Mouse (Mus musculus) embryo, embryonic 11.5 days (tissue): ENCODE data around the gene Kctd5.

Experiments
- DNase-seq: peaks from one replicate; pipeline ENCODE4 v3.0.0-alpha.2; 2012; ENCODE audit warnings: low read depth, low spot score

Gene Kctd5

DNA sequence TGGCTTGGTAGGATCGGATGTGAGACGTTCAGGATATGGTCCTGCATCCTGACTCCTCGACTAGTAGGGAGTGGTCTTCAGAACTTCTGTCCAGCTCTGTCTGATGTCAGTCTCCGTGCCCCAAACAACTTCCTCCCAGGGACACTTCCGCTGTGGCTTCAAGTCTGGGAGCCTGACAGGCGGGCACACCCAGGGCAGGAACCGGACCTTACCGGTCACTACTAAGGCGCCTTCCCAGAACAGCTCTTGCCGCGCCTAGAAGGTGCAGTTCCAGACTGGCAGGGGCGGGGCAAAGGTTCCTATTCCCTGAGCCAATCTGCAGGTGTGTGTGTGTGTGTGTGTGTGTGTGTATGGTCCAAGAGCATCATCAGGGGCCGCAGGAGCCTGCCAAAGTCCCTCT is 35.9 kb downstream of the Kctd5 start:
- no peak for DNase-seq

DNA sequence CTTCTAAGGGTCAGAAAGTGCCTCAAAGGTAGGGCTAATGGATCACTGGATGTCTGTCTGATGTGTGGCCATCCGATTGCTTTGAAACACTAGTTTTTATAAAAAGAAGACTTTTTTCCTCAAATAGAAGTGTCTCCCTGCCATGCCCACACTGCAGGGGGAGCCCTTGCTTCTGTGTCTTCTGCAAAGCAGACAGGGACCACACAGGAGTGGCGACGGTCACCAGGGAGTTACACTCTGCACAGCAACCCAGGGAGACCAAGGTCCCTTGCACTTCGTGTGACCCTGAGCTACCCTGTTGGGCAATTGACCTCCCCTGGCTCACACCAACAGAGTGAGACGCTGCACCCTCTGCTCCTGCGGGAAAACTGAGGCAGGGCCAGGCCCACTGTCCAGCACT is 36.3 kb downstream of the Kctd5 start:
- no peak for DNase-seq

DNA sequence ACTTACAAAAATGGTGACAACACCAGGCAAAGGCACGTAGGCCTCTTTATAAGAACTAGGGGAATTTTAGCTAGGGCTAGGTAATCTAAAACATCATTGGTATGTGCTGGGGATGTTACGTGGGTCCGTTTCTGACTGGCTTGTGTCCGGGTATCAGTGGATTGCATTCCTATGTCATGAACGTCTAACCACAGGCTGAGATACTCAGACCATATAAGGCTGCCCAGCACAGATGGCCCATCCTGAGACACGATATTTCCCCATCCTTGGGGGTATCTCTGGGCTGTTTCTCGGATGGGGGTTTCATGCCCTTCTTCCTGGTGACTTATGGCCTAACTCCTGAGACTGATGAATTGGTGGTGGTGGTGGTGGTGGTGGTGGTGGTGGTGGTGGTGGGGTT is 38.2 kb downstream of the Kctd5 start:
- no peak for DNase-seq

DNA sequence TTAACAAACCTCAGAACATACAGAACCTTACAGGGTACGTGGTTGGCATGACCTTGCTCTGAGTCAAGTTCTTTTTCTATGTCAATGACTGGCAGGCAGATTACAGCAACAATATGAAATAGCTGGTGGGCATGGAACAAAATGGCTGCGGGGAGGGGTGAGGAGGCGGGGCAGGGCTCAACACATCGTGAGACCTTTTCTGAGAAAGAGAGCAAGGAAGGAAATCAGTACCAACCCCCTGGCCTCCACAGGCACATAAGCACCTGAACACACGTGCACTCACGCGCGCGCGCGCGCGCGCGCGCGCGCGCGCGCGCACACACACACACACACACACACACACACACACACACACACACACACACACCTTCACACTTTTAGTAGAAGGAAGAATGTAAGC is 42.7 kb downstream of the Kctd5 start:
- DNase-seq = no peak

DNA sequence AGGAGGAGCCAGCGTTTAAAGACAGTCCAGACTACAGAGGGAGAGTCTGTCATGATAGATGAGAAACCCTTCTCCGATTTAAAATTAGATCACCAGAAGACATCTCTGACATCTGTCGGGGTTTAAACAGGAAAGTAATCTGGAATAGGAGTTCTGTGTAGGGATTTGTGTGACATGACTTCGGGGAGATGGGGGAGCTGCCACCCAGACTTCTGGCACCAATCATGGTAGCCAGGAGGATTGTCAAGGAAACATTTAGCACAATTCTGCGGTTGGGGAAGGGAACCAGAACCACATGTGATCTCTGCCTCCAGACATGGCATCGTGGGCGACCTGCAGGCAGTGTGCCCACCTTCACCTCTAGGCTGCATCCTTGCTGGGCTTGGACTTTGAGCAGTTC is 43.8 kb downstream of the Kctd5 start:
- DNase-seq = no peak

DNA sequence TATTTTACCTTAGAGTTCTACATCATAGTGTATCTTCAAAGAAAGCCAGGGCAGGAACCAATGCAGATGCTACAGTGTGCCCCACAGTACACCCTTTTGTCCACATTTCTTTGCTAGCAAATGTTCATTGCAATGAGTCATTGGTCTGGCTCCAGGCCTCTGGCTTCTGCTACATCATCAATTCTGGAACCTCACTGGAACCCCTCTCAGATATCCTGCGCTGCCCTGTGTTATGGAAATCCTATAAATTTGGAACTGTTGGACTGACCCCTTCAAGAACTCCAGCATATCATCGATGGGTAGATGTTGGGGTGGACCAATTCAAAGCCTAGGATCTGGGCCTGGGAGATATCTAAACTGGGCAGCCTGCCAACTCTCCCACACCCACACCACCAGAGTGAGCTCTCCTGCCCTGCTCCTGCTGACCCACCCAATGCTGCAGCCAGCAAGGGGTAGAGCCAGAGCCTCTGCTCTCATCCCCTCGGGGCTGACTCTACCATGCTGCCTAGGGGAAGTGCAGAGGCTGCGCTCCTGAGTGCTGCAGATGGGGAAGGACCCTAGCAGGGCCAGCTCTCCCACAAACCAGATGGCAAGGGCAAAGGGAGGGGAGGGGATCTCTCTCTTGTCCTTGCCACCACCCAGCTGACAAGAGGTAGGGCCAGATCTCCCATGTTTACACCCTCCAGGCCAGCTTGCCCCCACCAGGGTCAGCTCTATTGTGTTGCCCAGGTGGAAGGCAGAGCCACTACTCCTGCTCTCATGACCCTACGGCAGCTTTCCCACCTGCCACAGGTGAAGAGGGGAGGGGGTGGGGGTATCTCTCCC is 51.7 kb downstream of the Kctd5 start:
- no peak for DNase-seq

DNA sequence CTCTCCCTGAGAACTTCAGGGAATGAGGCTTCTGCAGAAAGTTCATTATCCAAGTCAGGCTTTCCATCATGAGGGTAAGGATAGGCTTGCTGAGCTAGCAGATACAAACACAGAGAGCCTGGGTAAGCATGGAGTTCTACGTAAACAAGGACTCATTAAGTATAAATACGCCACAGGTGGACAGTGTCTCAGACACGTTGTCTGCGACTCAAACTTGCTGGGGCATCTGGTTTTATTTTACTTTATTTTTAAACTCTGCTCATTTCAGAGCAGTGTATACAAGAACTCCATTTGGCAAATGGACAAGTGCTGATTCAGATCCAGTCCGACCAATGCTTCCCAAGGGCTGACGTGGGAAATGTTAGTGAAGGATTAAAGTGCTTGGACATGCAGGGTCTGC is 52.6 kb downstream of the Kctd5 start:
- DNase-seq = no peak

DNA sequence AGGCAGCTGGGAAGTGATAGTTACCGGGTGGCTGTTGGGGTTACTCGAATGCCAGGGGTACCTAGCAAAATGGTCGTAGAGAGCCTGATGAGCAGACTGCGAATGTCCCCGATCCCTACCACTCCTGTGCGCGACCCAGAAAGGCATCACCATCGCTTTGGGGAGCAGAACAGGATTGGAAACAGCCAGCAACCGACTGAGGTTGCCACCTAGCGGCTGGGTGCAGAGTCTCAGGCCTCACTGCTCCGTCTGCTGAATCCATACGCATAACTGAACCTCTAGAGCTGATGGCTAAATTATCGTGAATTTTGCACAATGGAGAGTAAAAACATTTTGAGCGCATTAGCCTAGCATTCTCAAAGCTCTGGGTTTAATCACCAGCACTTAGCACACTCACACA is 57.6 kb downstream of the Kctd5 start:
- DNase-seq = no peak

DNA sequence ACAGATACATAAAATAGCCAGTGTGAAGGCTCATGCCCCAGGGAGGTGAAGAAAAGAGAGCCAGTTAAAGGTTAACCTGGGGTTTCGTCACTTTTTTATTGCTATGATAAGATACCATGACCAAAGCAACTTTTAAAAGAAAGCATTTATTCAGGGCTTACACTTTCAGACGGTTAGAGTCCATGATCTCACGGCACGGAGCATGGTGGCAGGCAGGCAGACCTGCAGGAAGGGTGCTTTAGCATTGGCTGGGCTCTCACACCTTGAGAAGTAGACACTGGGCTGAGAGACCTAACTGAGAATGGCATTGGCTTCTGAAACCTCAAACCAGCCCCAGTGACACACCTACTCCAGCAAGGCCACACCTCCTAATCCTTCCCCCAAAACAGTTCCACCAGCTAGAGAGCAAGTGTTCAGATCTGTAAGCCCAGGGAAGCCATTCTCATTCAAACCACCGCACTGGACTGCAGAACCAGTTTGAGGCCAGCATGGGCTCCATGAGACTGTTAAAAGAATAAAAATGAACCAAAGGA is 58.8 kb downstream of the Kctd5 start:
- DNase-seq = no peak

DNA sequence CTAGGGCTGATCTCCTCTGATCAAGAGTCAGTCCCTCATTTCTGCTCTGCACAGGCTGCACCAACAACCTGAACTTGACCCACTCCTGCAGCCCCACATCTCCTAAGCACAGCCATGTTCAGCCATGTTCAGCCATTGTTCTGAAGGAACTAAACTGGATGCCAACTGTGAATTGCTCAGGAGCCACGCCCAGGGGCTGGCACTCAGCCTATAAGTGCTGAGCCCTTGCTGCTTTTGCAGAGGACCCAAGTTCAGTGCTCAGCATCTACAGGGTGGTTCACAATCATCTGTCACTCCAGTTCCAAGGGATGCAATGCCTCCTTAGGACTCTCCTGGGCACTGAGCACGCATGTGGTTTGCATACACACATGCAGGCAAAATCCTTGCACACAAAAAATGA is 60.4 kb downstream of the Kctd5 start:
- DNase-seq = no peak

DNA sequence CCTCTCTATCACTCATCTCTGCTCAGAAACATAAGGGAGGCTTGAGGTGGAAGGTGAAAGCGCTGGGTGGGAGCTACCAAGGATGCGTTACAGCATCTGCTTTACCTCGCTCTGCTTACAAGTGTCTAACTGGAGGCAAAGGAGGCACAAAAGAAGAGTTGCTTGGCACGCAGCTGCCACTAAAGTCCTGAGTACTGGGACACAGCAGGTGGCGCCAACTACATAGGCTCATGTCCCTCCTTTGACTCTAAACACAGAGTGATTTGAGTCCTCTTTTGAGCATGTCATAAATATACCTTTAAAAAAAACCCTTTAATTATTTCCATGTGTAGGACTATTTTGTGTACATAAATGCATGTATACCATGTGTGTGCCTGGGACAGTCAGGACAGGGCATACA is 63.7 kb downstream of the Kctd5 start:
- no peak for DNase-seq

DNA sequence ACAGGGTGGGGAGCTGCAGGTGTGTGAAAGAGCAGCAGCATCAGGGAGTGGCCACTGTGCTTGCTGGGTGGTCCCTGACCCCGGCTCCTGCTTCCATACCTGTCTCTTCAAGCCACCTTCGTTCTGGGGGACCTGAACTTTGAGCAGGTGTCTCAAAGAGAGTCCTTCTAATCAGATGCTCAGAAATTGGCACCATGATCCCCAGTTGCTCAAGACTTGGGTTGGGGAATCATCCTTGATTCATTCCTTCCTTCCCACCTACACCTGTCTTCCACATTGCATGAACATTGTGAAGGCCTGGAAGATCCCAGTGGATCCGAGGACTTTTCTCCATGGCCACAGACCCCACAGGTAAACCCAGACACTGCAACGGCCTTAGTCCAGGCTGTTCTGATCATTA is 65.2 kb downstream of the Kctd5 start:
- DNase-seq = no peak

DNA sequence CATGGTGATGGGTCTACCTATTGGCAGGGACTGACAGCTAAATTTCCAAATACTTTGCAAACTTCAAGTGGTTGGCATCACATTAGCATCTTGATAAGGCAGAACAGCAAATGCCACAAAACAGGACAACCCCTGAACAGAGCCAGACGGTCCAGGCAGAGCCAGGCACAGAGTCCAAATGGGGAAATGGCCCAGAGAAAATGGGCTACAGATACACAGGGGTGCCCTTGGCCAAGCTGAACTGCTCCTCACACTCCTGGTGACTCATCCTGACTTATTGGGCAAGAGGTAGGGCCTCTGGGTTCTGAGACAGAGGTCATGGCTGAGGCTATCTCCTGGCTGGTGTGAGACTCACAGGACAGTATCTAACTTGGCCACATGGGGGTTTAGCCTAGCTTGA is 65.9 kb downstream of the Kctd5 start:
- no peak for DNase-seq

DNA sequence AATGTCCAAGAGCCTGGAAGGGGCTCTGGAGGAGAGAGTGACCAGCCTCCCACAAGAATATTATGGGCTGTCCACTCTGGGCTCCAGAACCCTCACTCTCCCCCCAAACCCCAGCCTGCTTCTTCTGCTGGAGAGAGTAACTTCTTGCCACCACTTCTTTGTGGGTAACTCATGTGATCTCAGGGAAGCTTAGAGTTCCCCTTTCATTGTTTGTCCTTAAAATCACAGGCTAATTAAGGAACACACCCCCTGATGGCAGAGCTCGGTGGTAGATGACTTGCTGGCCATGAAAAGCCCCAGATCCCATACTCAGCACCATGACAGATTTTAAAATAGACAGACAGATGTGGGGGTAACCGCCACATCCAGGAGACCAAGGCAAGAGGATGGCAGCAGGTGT is 66.4 kb downstream of the Kctd5 start:
- no peak for DNase-seq

DNA sequence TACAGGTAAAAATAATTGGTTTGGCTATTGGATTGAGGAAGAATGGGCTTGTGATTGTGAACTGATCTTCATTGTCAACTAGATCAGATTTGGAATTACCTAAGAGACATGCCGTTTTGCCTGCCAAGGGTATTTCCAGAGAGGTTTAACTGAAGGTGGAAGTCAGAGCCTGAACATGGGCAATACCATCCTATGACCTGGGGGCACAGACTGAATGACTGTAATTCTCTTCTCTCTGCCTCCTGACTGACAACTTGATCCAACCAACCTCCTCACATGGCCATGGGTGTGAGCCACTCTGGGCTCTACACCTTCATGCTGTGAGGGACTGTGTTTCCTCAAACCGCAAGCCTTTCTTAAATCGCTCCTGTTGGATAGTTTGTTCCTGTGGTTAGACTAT is 68.2 kb downstream of the Kctd5 start:
- DNase-seq = no peak

DNA sequence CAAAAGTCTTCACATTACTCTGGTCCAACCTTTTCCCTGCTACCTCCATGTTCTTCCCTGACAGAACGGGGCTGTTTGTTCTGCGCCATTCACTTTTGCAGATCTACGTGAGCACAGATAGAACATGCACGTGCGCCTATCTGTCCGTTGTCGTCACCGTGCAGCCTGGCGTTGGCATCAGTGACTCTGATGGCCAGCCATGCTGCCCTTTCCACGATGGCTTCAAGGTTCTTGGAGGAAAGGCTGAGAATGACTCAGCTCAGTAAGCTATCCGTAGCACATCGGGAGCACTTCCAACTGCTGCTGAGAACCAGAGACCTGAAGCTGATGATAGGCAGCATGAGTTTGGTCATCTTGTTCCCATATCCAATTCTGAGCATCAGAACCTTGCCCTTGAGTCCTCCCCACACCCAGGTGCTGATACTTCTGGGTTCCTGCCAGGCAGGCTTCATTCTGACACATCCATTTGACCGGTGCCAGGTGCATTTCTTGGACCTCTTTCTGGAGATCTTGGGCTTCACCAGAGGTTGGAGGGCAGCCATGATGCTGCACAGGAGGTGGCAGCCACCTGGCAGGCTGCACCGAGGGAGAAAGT is 69.1 kb downstream of the Kctd5 start:
- no peak for DNase-seq

DNA sequence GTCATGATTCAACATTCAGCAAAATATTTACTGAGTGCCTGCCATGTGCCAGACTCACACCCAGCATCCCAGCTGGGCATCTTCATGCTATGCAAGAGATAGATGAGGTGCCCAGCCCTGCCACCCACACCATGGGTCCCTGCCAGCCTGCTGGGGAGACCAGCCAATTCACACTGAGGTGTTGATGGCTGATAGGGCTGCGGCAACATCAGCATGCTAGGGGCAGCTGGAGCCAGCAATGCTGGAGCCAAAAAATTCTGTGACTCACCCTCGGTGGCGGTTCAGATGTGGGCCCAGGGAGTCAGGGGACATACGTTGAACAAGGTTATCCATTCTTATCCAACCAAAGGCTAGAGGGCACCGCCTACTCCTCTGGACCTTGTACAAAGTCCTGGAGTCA is 72.9 kb downstream of the Kctd5 start:
- DNase-seq = no peak

DNA sequence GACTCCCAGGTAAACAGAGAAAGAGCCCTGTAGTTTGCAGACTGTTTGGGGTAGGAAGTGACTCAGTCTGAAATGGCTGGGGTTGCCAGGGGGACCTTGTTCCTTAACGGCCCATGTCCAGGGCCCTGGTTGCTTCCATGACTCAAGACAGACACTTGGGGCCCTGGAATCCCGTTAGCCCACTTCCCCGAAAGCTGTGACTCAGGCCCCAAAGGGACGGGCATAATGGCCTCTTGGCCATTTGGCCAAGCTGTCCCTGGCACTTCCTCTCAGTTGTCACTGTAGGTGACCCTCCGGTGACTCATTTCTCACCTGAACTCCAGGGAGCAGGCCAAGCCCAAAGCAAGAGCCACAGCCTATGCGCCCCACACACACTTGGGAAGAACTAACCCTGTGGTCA is 74.9 kb downstream of the Kctd5 start:
- DNase-seq = no peak

DNA sequence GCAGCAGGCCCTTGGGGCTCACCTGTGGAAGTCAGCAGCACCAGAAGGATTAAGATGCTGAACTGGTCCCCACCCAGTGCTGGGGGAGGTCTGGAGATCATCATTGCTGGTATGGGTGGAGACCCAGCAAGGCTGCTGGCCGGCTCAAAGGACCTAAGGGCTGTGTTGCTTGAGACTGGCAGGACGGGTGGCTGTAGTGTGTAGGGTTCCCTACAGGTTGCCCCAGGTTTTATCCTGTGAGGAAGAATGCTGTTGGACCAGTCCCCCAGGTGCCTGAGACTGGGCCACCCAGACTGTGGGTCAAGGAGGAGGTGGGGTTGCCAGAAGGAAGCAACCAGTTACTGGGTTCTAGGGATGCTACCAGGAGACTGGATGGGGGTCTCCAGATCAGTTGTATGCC is 75.4 kb downstream of the Kctd5 start, which contains the start of gene Prss22:
Prss22 (minus strand) TSS at position 200 of the 400 bp plus-strand sequence.
- no peak for DNase-seq
